Mouse (Mus musculus) CD4-positive, CD25-positive, alpha-beta regulatory T cell, adult 2 months (primary cell): Measurements from ENCODE around the gene Myo1d.

Source experiments
- DNase-seq: peaks from one replicate; pipeline ENCODE4 v3.0.0-alpha.2; 2012; ENCODE audit warnings: low read depth, low spot score

The Myo1d gene

GRCm38 (mm10) chr11:80781535-80781934 is 1.7 kb upstream of the Myo1d start:
- DNase-seq, result no peak

- DNase-seq, result no peak
These were observed 804 bp downstream of the Myo1d start for GRCm38 (mm10) chr11:80778916-80779526.

- no peak for DNase-seq
These were observed 1.7 kb downstream of the Myo1d start for GRCm38 (mm10) chr11:80778157-80778556.

GRCm38 (mm10) chr11:80777708-80778107 is 2.1 kb downstream of the Myo1d start:
- DNase-seq, result no peak

- no peak for DNase-seq
These were observed 4.3 kb downstream of the Myo1d start for GRCm38 (mm10) chr11:80775535-80775934.

GRCm38 (mm10) chr11:80772595-80773210 is 7.1 kb downstream of the Myo1d start:
- no peak for DNase-seq

GRCm38 (mm10) chr11:80771596-80772250 is 8.1 kb downstream of the Myo1d start:
- DNase-seq, result no peak

GRCm38 (mm10) chr11:80771186-80771585 is 8.6 kb downstream of the Myo1d start:
- no peak for DNase-seq

DNA sequence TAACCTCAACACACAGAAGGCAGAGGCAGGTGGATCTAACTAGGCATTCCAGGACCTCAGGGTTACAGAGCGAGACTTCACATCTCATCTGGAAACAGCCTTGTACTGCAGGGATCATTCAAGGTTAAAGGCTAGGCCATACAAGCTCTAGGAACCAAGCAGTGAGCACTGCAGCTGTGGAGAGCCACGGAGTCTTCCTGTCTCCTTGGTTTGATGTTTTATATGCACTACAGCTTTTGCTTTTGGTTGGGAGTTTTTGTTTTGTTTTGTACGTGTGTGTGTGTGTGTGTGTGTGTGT is 12.6 kb downstream of the Myo1d start:
- no peak for DNase-seq

- no peak for DNase-seq
These were observed 13.1 kb downstream of the Myo1d start for GRCm38 (mm10) chr11:80766472-80767319.

DNA sequence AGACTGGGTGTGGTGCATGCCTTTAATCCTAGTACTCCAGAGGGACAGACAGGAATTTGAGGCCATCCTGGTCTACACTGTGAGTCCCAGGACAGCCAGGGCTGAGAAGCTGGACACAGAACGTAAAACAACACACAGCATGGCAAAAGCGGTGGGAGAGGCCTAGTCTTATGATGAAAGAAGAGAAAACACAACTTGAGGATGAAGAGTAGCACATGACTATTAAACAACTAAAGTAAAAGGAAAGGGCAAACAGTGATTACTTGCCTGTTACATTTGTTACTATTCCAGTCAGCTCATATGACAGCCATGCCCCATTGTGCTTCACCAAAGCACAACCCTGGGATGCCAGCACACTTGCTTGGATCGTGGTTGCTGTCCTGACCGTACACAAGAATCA is 13.8 kb downstream of the Myo1d start:
- no peak for DNase-seq

DNA sequence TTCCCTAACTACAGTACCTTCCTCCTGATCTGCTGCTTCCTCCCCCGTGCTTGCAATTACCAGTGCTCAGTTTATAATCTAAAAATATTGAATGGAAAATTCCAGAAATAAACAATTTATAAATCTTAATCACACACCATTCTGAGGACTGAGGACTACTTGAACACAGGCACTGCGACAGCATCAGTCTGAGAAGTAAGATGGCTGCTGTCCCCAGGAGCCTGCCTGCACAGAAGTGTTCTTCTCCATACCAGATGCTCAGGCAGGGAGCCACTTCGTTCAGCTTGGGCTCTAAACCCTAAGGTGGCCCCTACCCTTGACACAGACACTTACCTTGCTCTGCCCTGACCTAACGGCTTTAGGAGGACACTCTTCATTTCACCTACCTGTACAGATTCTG is 17.8 kb downstream of the Myo1d start:
- no peak for DNase-seq

GRCm38 (mm10) chr11:80761285-80761974 is 18.4 kb downstream of the Myo1d start:
- no peak for DNase-seq

- no peak for DNase-seq
These were observed 20.8 kb downstream of the Myo1d start for GRCm38 (mm10) chr11:80759023-80759422.

DNA sequence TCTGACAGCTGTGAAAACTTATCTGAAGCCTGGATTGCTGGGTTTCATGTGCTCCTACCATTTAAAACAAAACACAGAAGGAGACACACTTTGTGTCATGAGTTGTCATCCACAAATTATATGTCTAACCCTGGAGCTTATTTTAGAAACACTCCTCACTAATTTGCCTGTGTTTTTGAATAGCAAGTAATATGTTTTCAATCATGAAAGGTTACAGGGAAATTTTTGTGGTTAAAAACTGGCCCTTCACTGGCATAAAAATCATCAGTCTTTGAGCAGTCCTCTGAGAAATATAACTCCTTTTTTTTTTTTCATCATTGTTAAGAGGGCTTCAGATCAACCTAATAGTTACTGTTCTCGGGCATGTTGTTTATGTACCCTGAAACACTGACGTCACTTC is 25.6 kb downstream of the Myo1d start:
- no peak for DNase-seq

DNA sequence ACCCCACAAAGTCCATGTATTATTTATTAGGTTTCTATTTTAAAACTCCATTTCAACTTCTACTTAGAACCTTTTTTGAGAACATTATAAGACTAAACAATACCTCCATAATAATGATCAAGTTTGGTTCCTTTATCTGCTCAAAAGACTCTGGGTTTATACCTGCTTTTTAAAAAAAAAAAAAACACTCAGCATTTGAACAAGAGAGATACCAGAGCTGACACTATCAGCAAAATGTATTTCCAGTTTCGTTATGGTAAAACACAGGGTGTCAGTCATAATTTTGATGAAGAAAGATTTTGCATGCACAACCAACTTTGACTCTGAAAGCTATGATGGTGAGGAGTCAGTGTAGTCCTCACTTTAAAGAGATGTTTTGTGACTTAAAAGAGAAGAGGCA is 28.7 kb downstream of the Myo1d start:
- DNase-seq, result no peak

DNA sequence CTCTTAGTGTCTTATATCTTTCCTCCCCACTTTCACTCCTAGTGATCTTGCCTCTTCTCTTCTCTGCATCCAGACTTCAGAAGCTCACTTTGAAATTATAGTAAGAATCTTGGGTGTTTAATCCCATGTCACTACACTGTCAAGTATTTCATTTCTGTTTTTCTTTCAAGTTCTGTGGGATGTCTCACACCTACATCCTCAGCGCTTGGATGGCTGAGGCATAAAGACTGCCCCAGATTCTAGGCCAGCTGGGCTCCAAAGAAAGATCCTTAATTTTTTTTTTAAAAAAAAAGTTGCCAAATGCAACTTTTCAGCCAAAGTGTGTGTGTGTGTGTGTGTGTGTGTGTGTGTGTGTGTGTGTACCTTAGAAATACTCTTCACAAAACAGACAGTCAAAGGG is 30.6 kb downstream of the Myo1d start:
- DNase-seq, result no peak

DNA sequence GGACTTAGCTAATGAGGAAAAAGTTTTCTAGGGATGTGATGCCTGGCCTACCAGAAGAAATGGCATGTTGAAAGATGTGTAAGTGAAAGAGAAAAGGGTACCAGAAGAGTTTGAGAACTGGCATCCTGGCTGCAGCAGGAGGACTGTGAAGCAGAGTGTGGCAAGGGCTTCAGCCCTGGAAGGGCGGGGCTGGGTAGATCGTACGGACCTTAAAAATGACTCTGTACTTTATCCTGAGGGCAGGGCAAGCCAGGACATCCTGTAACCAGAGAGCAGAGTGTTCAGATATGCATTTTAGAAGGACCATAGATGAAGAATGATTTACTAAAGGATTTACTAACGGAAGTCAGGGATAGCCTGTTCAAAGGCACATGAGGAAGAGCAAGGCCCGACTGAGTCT is 34.4 kb downstream of the Myo1d start:
- no peak for DNase-seq

GRCm38 (mm10) chr11:80743823-80744410 is 35.9 kb downstream of the Myo1d start:
- no peak for DNase-seq

- no peak for DNase-seq
These were observed 37.4 kb downstream of the Myo1d start for GRCm38 (mm10) chr11:80742462-80742861.

GRCm38 (mm10) chr11:80734771-80735170 is 45.1 kb downstream of the Myo1d start:
- no peak for DNase-seq

DNA sequence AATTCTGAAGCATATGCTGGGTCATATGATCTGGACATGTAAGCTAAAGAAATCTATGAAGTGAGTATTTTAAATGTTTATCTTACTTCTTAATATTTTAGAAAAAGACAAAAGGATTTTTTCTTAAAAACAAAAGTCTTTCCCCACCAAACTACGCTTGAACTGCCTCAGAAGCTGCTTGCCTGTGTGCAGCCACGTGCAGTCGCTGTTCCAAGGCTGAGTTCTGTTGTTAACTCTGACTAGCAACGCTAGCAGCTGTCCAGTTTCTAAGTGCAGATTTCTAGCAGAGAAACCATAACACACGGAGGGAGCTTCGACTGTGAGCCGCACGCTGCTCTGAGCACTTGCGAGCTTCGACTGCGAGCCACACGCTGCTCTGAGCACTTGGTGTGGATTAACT is 55.1 kb downstream of the Myo1d start:
- DNase-seq, result no peak
